ENCODE assay signal across 11 mouse cellular contexts in genomic region chr10:83882891-83883185, GRCm38 (mm10).
DNase-seq lines count a peak whose midpoint lies in the region; ATAC-seq and TF ChIP-seq lines count a peak whose summit lies in the region.
"Had no signal": no experiment of that assay in that cellular context is flagged by ENCODE, and none has a peak within 500 bp of the region (broad histone marks: within the 10 kb centered on the region; RNA-seq: fewer than 3 reads in every experiment).

No protein-coding gene starts in this region.

- no peaks in the 10 kb centered on the region for H3K9me3 ChIP-seq in forebrain, embryonic 10.5 days
- no peaks in the 10 kb centered on the region for H3K9me3 ChIP-seq in forebrain, embryonic 12.5 days
- H3K9me3 ChIP-seq in kidney, embryonic 14.5 days (ENCODE audit: control insufficient read depth, low read length): no peaks in the 10 kb centered on the region
- H3K9me3 ChIP-seq in limb, embryonic 10.5 days (replicated peaks): no peaks in the 10 kb centered on the region
- H3K9me3 ChIP-seq: hindbrain, embryonic 13.5 days had no signal

- no peak overlapping the region for H3K9ac ChIP-seq in forebrain, embryonic 12.5 days
- no peak overlapping the region for H3K9ac ChIP-seq in kidney, embryonic 14.5 days (ENCODE audit: low read depth, low read length)
- H3K9ac ChIP-seq: hindbrain, embryonic 13.5 days had no signal

- H3K36me3 ChIP-seq in forebrain, embryonic 10.5 days (replicated peaks): no peaks in the 10 kb centered on the region
- H3K36me3 ChIP-seq in forebrain, embryonic 12.5 days (replicated peaks): no peaks in the 10 kb centered on the region
- H3K36me3 ChIP-seq in kidney, embryonic 14.5 days (ENCODE audit: control insufficient read depth, insufficient read depth, low read length): no peaks in the 10 kb centered on the region
- no peaks in the 10 kb centered on the region for H3K36me3 ChIP-seq in kidney, adult 2 months (ENCODE audit: control insufficient read depth, insufficient read depth, low read length)
- H3K36me3 ChIP-seq in limb, embryonic 10.5 days: no peaks in the 10 kb centered on the region
- H3K36me3 ChIP-seq: hindbrain, embryonic 13.5 days had no signal

- 61% methylated on average over 1 of the region's 1 CpGs for whole genome bisulfite sequencing in forebrain, embryonic 10.5 days
- 89% methylated on average over 1 of the region's 1 CpGs for WGBS in forebrain, embryonic 12.5 days
- 48% methylated on average over 1 of the region's 1 CpGs for WGBS in kidney, embryonic 14.5 days
- 74% methylated on average over 1 of the region's 1 CpGs for WGBS in kidney, adult 2 months
- WGBS in limb, embryonic 10.5 days: 38% methylated on average over 1 of the region's 1 CpGs

- no peak overlapping the region for H3K4me2 ChIP-seq in forebrain, embryonic 12.5 days
- no peak overlapping the region for H3K4me2 ChIP-seq in kidney, embryonic 14.5 days (replicated peaks; ENCODE audit: low read depth, low read length)
- H3K4me2 ChIP-seq: hindbrain, embryonic 13.5 days had no signal

- peaks cover 19% of the 10 kb centered on the region for H3K4me1 ChIP-seq in forebrain, embryonic 10.5 days
- no peaks in the 10 kb centered on the region for H3K4me1 ChIP-seq in forebrain, embryonic 12.5 days
- peaks cover 11% of the 10 kb centered on the region for H3K4me1 ChIP-seq in kidney, embryonic 14.5 days (ENCODE audit: control insufficient read depth, insufficient read depth, low read length)
- H3K4me1 ChIP-seq in kidney, adult 2 months (ENCODE audit: control insufficient read depth, insufficient read depth, low read length): no peaks in the 10 kb centered on the region
- peaks cover 25% of the 10 kb centered on the region for H3K4me1 ChIP-seq in limb, embryonic 10.5 days
- H3K4me1 ChIP-seq: hindbrain, embryonic 13.5 days had no signal

- peak overlapping the region; percentile 64 for H3K27ac ChIP-seq in forebrain, embryonic 10.5 days
- no peak overlapping the region for H3K27ac ChIP-seq in forebrain, embryonic 12.5 days
- H3K27ac ChIP-seq in kidney, embryonic 14.5 days (ENCODE audit: low read depth, low read length): no peak overlapping the region
- no peak overlapping the region for H3K27ac ChIP-seq in kidney, adult 2 months (ENCODE audit: insufficient read depth, low read depth, low read length)
- H3K27ac ChIP-seq in limb, embryonic 10.5 days: peak overlapping the region; percentile 79
- H3K27ac ChIP-seq: hindbrain, embryonic 13.5 days had no signal

- peak; percentile 26 for DNase-seq in forebrain, embryonic 10.5 days (ENCODE audit: extremely low spot score, low spot score)
- DNase-seq in kidney, adult 2 months: no peak
- DNase-seq in embryo, embryonic 11 days: peak; percentile 50
- DNase-seq in limb, embryonic 10.5 days (ENCODE audit: low spot score): no peak
- no peak for DNase-seq in adipocyte (ENCODE audit: low spot score)
- no peak for DNase-seq in layer of hippocampus, postnatal 10 days (ENCODE audit: low spot score in 2 of 2)
- DNase-seq: adrenal gland, postnatal 36 days; kidney, postnatal 36 days had no signal

- TF ChIP-seq POLR2A in kidney, adult 2 months (IDR thresholded peaks at IDR 0.05; ENCODE audit: low read depth, low read length): no peak

- H3K27me3 ChIP-seq in forebrain, embryonic 10.5 days (ENCODE audit: poor library complexity, severe bottlenecking): no peaks in the 10 kb centered on the region
- H3K27me3 ChIP-seq in forebrain, embryonic 12.5 days: no peaks in the 10 kb centered on the region
- no peaks in the 10 kb centered on the region for H3K27me3 ChIP-seq in kidney, embryonic 14.5 days (ENCODE audit: control insufficient read depth, insufficient read depth, low read length)
- no peaks in the 10 kb centered on the region for H3K27me3 ChIP-seq in kidney, adult 2 months (replicated peaks; ENCODE audit: control insufficient read depth, insufficient read depth, low read length)
- H3K27me3 ChIP-seq in limb, embryonic 10.5 days (ENCODE audit: low read depth, poor library complexity, severe bottlenecking): no peaks in the 10 kb centered on the region
- H3K27me3 ChIP-seq: hindbrain, embryonic 13.5 days had no signal

- H3K4me3 ChIP-seq in forebrain, embryonic 10.5 days: no peak overlapping the region
- no peak overlapping the region for H3K4me3 ChIP-seq in forebrain, embryonic 12.5 days (replicated peaks)
- no peak overlapping the region for H3K4me3 ChIP-seq in kidney, embryonic 14.5 days (ENCODE audit: low read length)
- no peak overlapping the region for H3K4me3 ChIP-seq in kidney, adult 2 months (ENCODE audit: insufficient read depth, low read depth, low read length)
- H3K4me3 ChIP-seq in limb, embryonic 10.5 days: no peak overlapping the region
- H3K4me3 ChIP-seq: hindbrain, embryonic 13.5 days had no signal

- no peak for TF ChIP-seq CTCF in kidney, adult 2 months (conservative IDR thresholded peaks at IDR 0.05; ENCODE audit: insufficient read depth, insufficient read length, low read depth, low read length)

- ATAC-seq in forebrain, embryonic 12.5 days (ENCODE audit: low FRiP score): no peak
- 0 out of 2 replicates have a peak, but pooled peaks have one; percentile 35 for ATAC-seq in kidney, embryonic 14.5 days (ENCODE audit: low FRiP score, low TSS enrichment)

Comparison
In these comparisons a context has a peak if more than half of its experiments do, and no peak if none do; other contexts are left out.
1. H3K27ac ChIP-seq: peak in forebrain, embryonic 10.5 days (single experiment) and limb, embryonic 10.5 days (single experiment); none in forebrain, embryonic 12.5 days (single experiment), kidney, embryonic 14.5 days (single experiment) and kidney, adult 2 months (single experiment).
2. DNase-seq: peak in forebrain, embryonic 10.5 days (single experiment) and embryo, embryonic 11 days (single experiment); none in kidney, adult 2 months (single experiment), limb, embryonic 10.5 days (single experiment), adipocyte (single experiment) and layer of hippocampus, postnatal 10 days (0 of 2).